Mouse (Mus musculus) lung, postnatal 0 days (tissue): Measurements from ENCODE around the gene Zfp839. TPM values are rescaled to one million over a fixed set of nuclear protein-coding genes. Genes with fewer than 3 reads are reported as not detected.

Source experiments
- ATAC-seq: fragments of 200-750 bp; cut with Nextera tagmentation; 2 replicates; pipeline ENCODE4 v1.8.0; 2017; ENCODE audit warnings: moderate library complexity
- DNase-seq: peaks from one replicate; pipeline ENCODE4 v3.0.0-alpha.2; 2016; ENCODE audit warnings: low spot score
- H3K27ac ChIP-seq: fragments of 300-500 bp; sonication (generic); 2 replicates; pipeline ENCODE4 v1.5.1; 2014; ENCODE audit warnings: antibody characterized with exemption, mild to moderate bottlenecking, low read length, mixed read lengths
- H3K27me3 ChIP-seq: fragments of 300-500 bp; sonication (generic); replicated peaks from 2 replicates; pipeline ENCODE4 v1.6.1; 2014; ENCODE audit warnings: low read length, mixed read lengths; ENCODE audit not compliant: insufficient read depth
- H3K36me3 ChIP-seq: fragments of 300-500 bp; sonication (generic); 2 replicates; pipeline ENCODE4 v1.6.1; 2014; ENCODE audit warnings: low read length, mixed read lengths; ENCODE audit not compliant: insufficient read depth
- H3K4me1 ChIP-seq: fragments of 300-500 bp; sonication (generic); 2 replicates; pipeline ENCODE4 v1.6.1; 2014; ENCODE audit warnings: antibody characterized with exemption, low read depth, low read length, mixed read lengths; ENCODE audit not compliant: insufficient read depth
- H3K4me2 ChIP-seq: fragments of 300-500 bp; sonication (generic); replicated peaks from 2 replicates; pipeline ENCODE4 v1.6.1; 2014; ENCODE audit warnings: low read depth, mild to moderate bottlenecking, low read length, moderate library complexity, mixed read lengths
- H3K4me3 ChIP-seq: fragments of 300-500 bp; sonication (generic); 2 replicates; pipeline ENCODE4 v1.5.1; 2014; ENCODE audit warnings: low read depth, low read length
- H3K9ac ChIP-seq: fragments of 300-500 bp; sonication (generic); replicated peaks from 2 replicates; pipeline ENCODE4 v1.6.1; 2014; ENCODE audit warnings: low read depth, mild to moderate bottlenecking
- H3K9me3 ChIP-seq: fragments of 300-500 bp; sonication (generic); 2 replicates; pipeline ENCODE4 v1.6.1; 2016; ENCODE audit warnings: low read length, mixed read lengths
- CTCF ChIP-seq: IDR thresholded peaks from 2 replicates; pipeline ENCODE4 v1.5.1; 2016; ENCODE audit warnings: antibody characterized with exemption, mild to moderate bottlenecking
- EP300 ChIP-seq: IDR thresholded peaks from 2 replicates; pipeline ENCODE4 v1.6.1; 2016; ENCODE audit warnings: antibody characterized with exemption, mild to moderate bottlenecking, control low read depth
- WGBS: fragments of 180-500 bp; shearing (Covaris S2); extraction: QIAGEN DNeasy Blood & Tissue Kit; methylation state at CpG from one replicate; pipeline ENCODE4 v1.1.7; 2014; 5-methylcytosine and 5-hydroxymethylcytosine counted together
- polyA plus RNA-seq: library from polyadenylated mRNA; unstranded; fragments of >200 nt; fragmentation: Nextera tagmentation; extraction: Ambion mirVana; gene quantifications from 2 replicates; pipeline ENCODE4 v1.2.1, GENCODE M21; 2015

Zfp839 gene
- polyA plus RNA-seq, 1 experiment from 2014 or later: 2.4 TPM

- H3K4me3 ChIP-seq: no peak overlapping the region
- no peaks in the 10 kb centered on the region for H3K9me3 ChIP-seq
- H3K4me2 ChIP-seq: no peak overlapping the region
- 71% methylated on average over 3 of the region's 3 CpGs for WGBS
- ATAC-seq (no peak), DNase-seq (no peak)
- no peak overlapping the region for H3K9ac ChIP-seq
- TF ChIP-seq EP300: no peak
- TF ChIP-seq CTCF: no peak
- H3K36me3 ChIP-seq: no peaks in the 10 kb centered on the region
- no peaks in the 10 kb centered on the region for H3K27me3 ChIP-seq
- no peak overlapping the region for H3K27ac ChIP-seq
- no peaks in the 10 kb centered on the region for H3K4me1 ChIP-seq
Measured at GRCm38 (mm10) chr12:110907845-110908244, 57.8 kb downstream of the Zfp839 start.

GRCm38 (mm10) chr12:110909962-110910361, 59.9 kb downstream of the Zfp839 start:
- Histone ChIP-seq H3K4me1 (no peaks in the 10 kb centered on the region), H3K9me3 (no peaks in the 10 kb centered on the region), H3K4me2 (no peak overlapping the region), H3K9ac (no peak overlapping the region), H3K27me3 (no peaks in the 10 kb centered on the region), H3K36me3 (no peaks in the 10 kb centered on the region), H3K4me3 (no peak overlapping the region), H3K27ac (no peak overlapping the region)
- DNase-seq (no peak), ATAC-seq (no peak)
- TF ChIP-seq EP300 (no peak), CTCF (no peak)
- WGBS: 89% methylated on average over 2 of the region's 2 CpGs

- TF ChIP-seq EP300 (no peak), CTCF (no peak)
- no peak overlapping the region for H3K4me3 ChIP-seq
- no peak for DNase-seq
- ATAC-seq: no peak
- no peaks in the 10 kb centered on the region for H3K9me3 ChIP-seq
- H3K9ac ChIP-seq: no peak overlapping the region
- H3K27me3 ChIP-seq: no peaks in the 10 kb centered on the region
- H3K36me3 ChIP-seq: 0 out of 2 replicates have a peak, but pooled peaks cover 4% of the 10 kb centered on the region
- no peak overlapping the region for H3K4me2 ChIP-seq
- WGBS: 56% methylated on average over 9 of the region's 9 CpGs
- no peak overlapping the region for H3K27ac ChIP-seq
- H3K4me1 ChIP-seq: no peaks in the 10 kb centered on the region
Measured at GRCm38 (mm10) chr12:110915761-110916160, 65.7 kb downstream of the Zfp839 start.

Other genes starting within 250 kb of the Zfp839 start
- gene Dync1h1, start 248.8 kb upstream of the Zfp839 start, polyA plus RNA-seq: 34.7 and 38.1 TPM in 2 replicates
- gene 1700001K19Rik, start 167.6 kb upstream of the Zfp839 start, polyA plus RNA-seq: not detected in 2 replicates
- gene Hsp90aa1, start 147.5 kb upstream of the Zfp839 start, polyA plus RNA-seq: 271 and 357 TPM in 2 replicates
- gene Wdr20, start 112.3 kb upstream of the Zfp839 start, polyA plus RNA-seq: 12.5 and 15.6 TPM in 2 replicates
- gene Mok, start 9.3 kb upstream of the Zfp839 start, polyA plus RNA-seq: 11.1 and 11.9 TPM in 2 replicates
- 33.8 and 43.4 TPM in 2 replicates for gene Cinp, start 38.9 kb downstream of the Zfp839 start, polyA plus RNA-seq
- gene Tecpr2, start 39.0 kb downstream of the Zfp839 start, polyA plus RNA-seq: 1.7 and 1.9 TPM in 2 replicates
- 9.1 and 12.4 TPM in 2 replicates for gene Ankrd9, start 128.8 kb downstream of the Zfp839 start, polyA plus RNA-seq
- gene Rcor1, start 189.1 kb downstream of the Zfp839 start, polyA plus RNA-seq: 6.7 and 9.5 TPM in 2 replicates